Mouse (Mus musculus): ENCODE data around the gene Myo3a. TPM values are rescaled to one million over a fixed set of nuclear protein-coding genes. Genes with fewer than 3 reads are reported as not detected.

Myo3a gene
- polyA plus RNA-seq, 1 experiment from 2014 or later, result not detected

GRCm38 (mm10) chr2:22623111-22624070, 396.1 kb downstream of the Myo3a start:
- DNase-seq (ENCODE audit: low spot score) (peak; percentile 57), ATAC-seq (ENCODE audit: insufficient read depth, low FRiP score, low TSS enrichment) (peak; percentile 9; the same call in 1 of the 2 replicates)
- under 1% methylated on average over 60 of the region's 60 CpGs for WGBS
- Histone ChIP-seq H3K4me2 (ENCODE audit: low read depth) (peak overlapping the region; percentile 66), H3K9ac (ENCODE audit: low read length) (peak overlapping the region; percentile 54), H3K9me3 (ENCODE audit: control insufficient read depth, low read length) (no peaks in the 10 kb centered on the region), H3K36me3 (ENCODE audit: control insufficient read depth, insufficient read depth, low read length) (no peaks in the 10 kb centered on the region), H3K4me1 (ENCODE audit: control insufficient read depth, insufficient read depth, low read length) (peaks cover 10% of the 10 kb centered on the region; the same call in 1 of the 2 replicates), H3K27ac (ENCODE audit: low read depth, low read length) (no peak overlapping the region), H3K4me3 (ENCODE audit: low read depth, low read length) (peak overlapping the region; percentile 38), H3K27me3 (ENCODE audit: control insufficient read depth, insufficient read depth, low read length) (peaks cover 85% of the 10 kb centered on the region)

GRCm38 (mm10) chr2:22624188-22624975, 397.1 kb downstream of the Myo3a start:
- Histone ChIP-seq H3K27me3 (ENCODE audit: control insufficient read depth, insufficient read depth, low read length) (peaks cover 77% of the 10 kb centered on the region), H3K4me2 (ENCODE audit: low read depth) (peak overlapping the region; percentile 66), H3K9me3 (ENCODE audit: control insufficient read depth, low read length) (no peaks in the 10 kb centered on the region), H3K9ac (ENCODE audit: low read length) (peak overlapping the region; percentile 18; the same call in 1 of the 2 replicates), H3K36me3 (ENCODE audit: control insufficient read depth, insufficient read depth, low read length) (no peaks in the 10 kb centered on the region), H3K27ac (ENCODE audit: low read depth, low read length) (no peak overlapping the region), H3K4me1 (ENCODE audit: control insufficient read depth, insufficient read depth, low read length) (peaks cover 10% of the 10 kb centered on the region; the same call in 1 of the 2 replicates), H3K4me3 (ENCODE audit: low read depth, low read length) (peak overlapping the region; percentile 38; the same call in 1 of the 2 replicates)
- peak; percentile 40 for DNase-seq (ENCODE audit: low spot score)
- 3% methylated on average over 27 of the region's 27 CpGs for WGBS
- no peak for ATAC-seq (ENCODE audit: insufficient read depth, low FRiP score, low TSS enrichment)

GRCm38 (mm10) chr2:22625096-22625960, 398.0 kb downstream of the Myo3a start:
- 4% methylated on average over 16 of the region's 16 CpGs for WGBS
- ATAC-seq (ENCODE audit: insufficient read depth, low FRiP score, low TSS enrichment) (no peak), DNase-seq (ENCODE audit: low spot score) (no peak)
- H3K4me2 ChIP-seq (ENCODE audit: low read depth), result peak overlapping the region; percentile 7; the same call in 1 of the 2 replicates
- H3K27ac ChIP-seq (ENCODE audit: low read depth, low read length), result no peak overlapping the region
- peak overlapping the region; percentile 11; the same call in 1 of the 2 replicates for H3K4me3 ChIP-seq (ENCODE audit: low read depth, low read length)
- peaks cover 10% of the 10 kb centered on the region; the same call in 1 of the 2 replicates for H3K4me1 ChIP-seq (ENCODE audit: control insufficient read depth, insufficient read depth, low read length)
- H3K9me3 ChIP-seq (ENCODE audit: control insufficient read depth, low read length), result no peaks in the 10 kb centered on the region
- H3K27me3 ChIP-seq (ENCODE audit: control insufficient read depth, insufficient read depth, low read length), result peaks cover 69% of the 10 kb centered on the region
- no peaks in the 10 kb centered on the region for H3K36me3 ChIP-seq (ENCODE audit: control insufficient read depth, insufficient read depth, low read length)
- no peak overlapping the region for H3K9ac ChIP-seq (ENCODE audit: low read length)

GRCm38 (mm10) chr2:22627147-22627666, 399.9 kb downstream of the Myo3a start:
- ATAC-seq (ENCODE audit: insufficient read depth, low FRiP score, low TSS enrichment) (no peak), DNase-seq (ENCODE audit: low spot score) (no peak)
- Histone ChIP-seq H3K27me3 (ENCODE audit: control insufficient read depth, insufficient read depth, low read length) (peaks cover 53% of the 10 kb centered on the region), H3K36me3 (ENCODE audit: control insufficient read depth, insufficient read depth, low read length) (no peaks in the 10 kb centered on the region), H3K4me3 (ENCODE audit: low read depth, low read length) (no peak overlapping the region), H3K9ac (ENCODE audit: low read length) (no peak overlapping the region), H3K4me2 (ENCODE audit: low read depth) (no peak overlapping the region), H3K4me1 (ENCODE audit: control insufficient read depth, insufficient read depth, low read length) (peaks cover 7% of the 10 kb centered on the region; the same call in 1 of the 2 replicates), H3K9me3 (ENCODE audit: control insufficient read depth, low read length) (no peaks in the 10 kb centered on the region), H3K27ac (ENCODE audit: low read depth, low read length) (0 out of 2 replicates have a peak overlapping the region, but pooled peaks have one; percentile 42)
- WGBS, result 28% methylated on average over 3 of the region's 3 CpGs

- Histone ChIP-seq H3K36me3 (ENCODE audit: control insufficient read depth, insufficient read depth, low read length) (no peaks in the 10 kb centered on the region), H3K4me1 (ENCODE audit: control insufficient read depth, insufficient read depth, low read length) (0 out of 2 replicates have a peak, but pooled peaks cover 7% of the 10 kb centered on the region), H3K27ac (ENCODE audit: low read depth, low read length) (0 out of 2 replicates have a peak overlapping the region, but pooled peaks have one; percentile 42), H3K9me3 (ENCODE audit: control insufficient read depth, low read length) (no peaks in the 10 kb centered on the region), H3K4me3 (ENCODE audit: low read depth, low read length) (no peak overlapping the region), H3K4me2 (ENCODE audit: low read depth) (no peak overlapping the region), H3K9ac (ENCODE audit: low read length) (no peak overlapping the region), H3K27me3 (ENCODE audit: control insufficient read depth, insufficient read depth, low read length) (peaks cover 45% of the 10 kb centered on the region)
- ATAC-seq (ENCODE audit: insufficient read depth, low FRiP score, low TSS enrichment) (peak; percentile 46; the same call in 1 of the 2 replicates), DNase-seq (ENCODE audit: low spot score) (no peak)
- WGBS, result 24% methylated on average over 5 of the region's 5 CpGs
Measured at GRCm38 (mm10) chr2:22627819-22628432, 400.6 kb downstream of the Myo3a start.

GRCm38 (mm10) chr2:22634766-22635165, 407.5 kb downstream of the Myo3a start:
- H3K9ac ChIP-seq (ENCODE audit: low read length), result no peak overlapping the region
- no peak overlapping the region for H3K4me3 ChIP-seq (ENCODE audit: low read depth, low read length)
- H3K36me3 ChIP-seq (ENCODE audit: control insufficient read depth, insufficient read depth, low read length), result no peaks in the 10 kb centered on the region
- H3K4me2 ChIP-seq (ENCODE audit: low read depth), result no peak overlapping the region
- no peaks in the 10 kb centered on the region for H3K27me3 ChIP-seq (ENCODE audit: control insufficient read depth, insufficient read depth, low read length)
- no peak overlapping the region for H3K27ac ChIP-seq (ENCODE audit: low read depth, low read length)
- no peaks in the 10 kb centered on the region for H3K4me1 ChIP-seq (ENCODE audit: control insufficient read depth, insufficient read depth, low read length)
- no peak for ATAC-seq (ENCODE audit: insufficient read depth, low FRiP score, low TSS enrichment)
- no peaks in the 10 kb centered on the region for H3K9me3 ChIP-seq (ENCODE audit: control insufficient read depth, low read length)
- 40% methylated on average over 8 of the region's 8 CpGs for WGBS
- no peak for DNase-seq (ENCODE audit: low spot score)

- H3K9ac ChIP-seq (ENCODE audit: low read length), result no peak overlapping the region
- no peaks in the 10 kb centered on the region for H3K27me3 ChIP-seq (ENCODE audit: control insufficient read depth, insufficient read depth, low read length)
- H3K4me1 ChIP-seq (ENCODE audit: control insufficient read depth, insufficient read depth, low read length), result no peaks in the 10 kb centered on the region
- no peak overlapping the region for H3K4me2 ChIP-seq (ENCODE audit: low read depth)
- 34% methylated on average over 1 of the region's 1 CpGs for WGBS
- no peak for DNase-seq (ENCODE audit: low spot score)
- peak; percentile 67; the same call in 1 of the 2 replicates for ATAC-seq (ENCODE audit: insufficient read depth, low FRiP score, low TSS enrichment)
- no peak overlapping the region for H3K4me3 ChIP-seq (ENCODE audit: low read depth, low read length)
- no peaks in the 10 kb centered on the region for H3K36me3 ChIP-seq (ENCODE audit: control insufficient read depth, insufficient read depth, low read length)
- H3K27ac ChIP-seq (ENCODE audit: low read depth, low read length), result no peak overlapping the region
- no peaks in the 10 kb centered on the region for H3K9me3 ChIP-seq (ENCODE audit: control insufficient read depth, low read length)
Measured at GRCm38 (mm10) chr2:22646134-22646533, 418.8 kb downstream of the Myo3a start.

Measured in neural tube, embryonic 11.5 days (tissue).